Mouse (Mus musculus) megakaryocyte, embryonic 14.5 days (primary cell): Measurements from ENCODE around the gene Gnl3.

Experiments
- FLI1 ChIP-seq: IDR thresholded peaks from 2 replicates; pipeline ENCODE4 v1.6.1; 2012; ENCODE audit warnings: low read length, inconsistent platforms, mixed read lengths
- GATA1 ChIP-seq: IDR thresholded peaks from 3 replicates; pipeline ENCODE4 v1.6.1; 2012; ENCODE audit warnings: mixed read lengths, low read length, inconsistent platforms, borderline replicate concordance

DNA sequence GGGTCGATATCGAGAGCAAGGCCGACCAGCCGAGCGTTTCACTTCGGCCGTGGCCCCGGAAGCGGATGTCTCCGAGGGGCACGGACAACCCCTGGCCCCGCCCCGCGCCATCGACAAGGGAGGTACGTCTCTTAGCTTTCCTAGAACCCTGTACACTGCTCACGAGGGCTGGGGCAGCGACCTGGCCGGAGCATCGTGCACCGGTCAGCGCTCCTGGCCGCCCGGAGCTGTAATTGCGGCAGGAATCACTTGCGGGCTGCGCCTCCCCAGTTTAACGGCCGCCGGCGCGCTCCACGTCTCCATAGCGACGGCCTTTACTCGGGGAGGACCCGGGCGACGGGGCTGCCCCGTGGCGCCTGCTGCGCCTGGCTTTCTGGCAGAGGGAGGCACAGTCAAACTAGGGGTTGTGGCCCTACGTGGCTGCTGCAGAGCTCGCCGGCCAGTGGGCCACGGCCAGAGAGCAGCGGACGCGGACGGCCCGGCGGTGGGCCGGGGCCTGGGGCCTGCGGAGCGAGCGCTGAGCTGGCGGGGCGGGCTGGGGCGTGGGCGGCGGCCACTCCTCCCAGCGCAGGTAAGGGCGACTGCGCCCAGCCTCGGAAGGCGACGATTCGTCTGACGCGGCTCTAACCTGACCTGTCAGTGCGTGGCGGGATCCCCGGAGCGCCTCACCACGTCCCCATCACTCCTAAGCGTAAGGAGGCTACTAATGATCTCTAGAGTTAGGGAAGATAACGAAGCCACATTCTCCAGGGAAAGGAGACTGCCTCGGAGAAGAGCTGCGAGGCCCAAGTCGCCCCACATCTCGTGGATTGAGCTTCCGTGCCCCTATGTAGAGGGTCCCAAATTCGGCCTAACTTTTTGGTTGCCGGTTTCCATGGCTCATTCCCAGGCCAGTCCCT is 17.4 kb downstream of the Gnl3 start, which contains the start of the genes Glt8d1 and Spcs1:
- TF ChIP-seq GATA1 (no peak), FLI1 (no peak)
